Mouse (Mus musculus) G1E (cell line): ENCODE results near the gene Mum1l1. TPM values are rescaled to one million over a fixed set of nuclear protein-coding genes. Genes with fewer than 3 reads are reported as not detected.
"Not testable (repeated sequence)": the region's sequence is repeated elsewhere in the genome, so short reads cannot be mapped to it uniquely, and the experiment has no call there.

Experiments used
- ATAC-seq: 2 replicates; pipeline ENCODE4 v1.8.0; 2016; ENCODE audit warnings: mild to moderate bottlenecking; ENCODE audit not compliant: insufficient number of reproducible peaks, poor library complexity, low FRiP score, severe bottlenecking; ENCODE audit errors: extremely low read depth
- DNase-seq: peaks from one replicate; pipeline ENCODE4 v3.0.0; 2012; ENCODE audit warnings: low spot score
- H3K27me3 ChIP-seq: 2 replicates; pipeline ENCODE4 v1.6.1; 2012; ENCODE audit warnings: mild to moderate bottlenecking, low read length, inconsistent platforms; ENCODE audit not compliant: insufficient read depth
- H3K36me3 ChIP-seq: replicated peaks from 2 replicates; pipeline ENCODE3; 2012; ENCODE audit warnings: mild to moderate bottlenecking, inconsistent platforms
- H3K4me1 ChIP-seq: 2 replicates; pipeline ENCODE4 v1.6.1; 2012; ENCODE audit warnings: low read depth, low read length, inconsistent platforms, mixed read lengths; ENCODE audit not compliant: insufficient read depth
- H3K4me3 ChIP-seq: 2 replicates; pipeline ENCODE4 v1.5.1; 2012; ENCODE audit warnings: low read depth, mild to moderate bottlenecking, inconsistent platforms, low read length, moderate library complexity, mixed read lengths
- H3K9me3 ChIP-seq: replicated peaks from 2 replicates; pipeline ENCODE4 v1.6.1; 2012; ENCODE audit warnings: inconsistent platforms
- CTCF ChIP-seq: IDR thresholded peaks from 2 replicates; pipeline ENCODE4 v1.5.1; 2012; ENCODE audit warnings: low read depth, low read length, inconsistent platforms, mixed read lengths
- GATA1 ChIP-seq: IDR thresholded peaks from 2 replicates; pipeline ENCODE4 v1.6.1; 2012; ENCODE audit warnings: borderline replicate concordance, low read length, inconsistent platforms, mixed read lengths
- GATA2 ChIP-seq: IDR thresholded peaks from 2 replicates; pipeline ENCODE4 v1.6.1; 2012; ENCODE audit warnings: low read depth, low read length, inconsistent platforms, borderline replicate concordance
- POLR2AphosphoS5 ChIP-seq: IDR thresholded peaks from 2 replicates; pipeline ENCODE4 v1.6.1; 2012; ENCODE audit warnings: low read depth, low read length, inconsistent platforms; ENCODE audit not compliant: insufficient replicate concordance
- TAL1 ChIP-seq: conservative IDR thresholded peaks from 2 replicates; pipeline ENCODE4 v1.6.1; 2012; ENCODE audit warnings: low read depth, low read length, inconsistent platforms, mixed read lengths
- polyA plus RNA-seq: library from polyadenylated mRNA; stranded (reverse); fragments of >175 nt; gene quantifications from 2 replicates; pipeline ENCODE4 v1.2.3, GENCODE M21; 2012
- total RNA-seq, 2 experiments: library from RNA; stranded (forward) in 1 of 2; stranded (reverse) in 1 of 2; fragments of 200-1000 nt in 1 of 2; fragments of >200 nt in 1 of 2; fragmentation: Nextera tagmentation in 1 of 2; gene quantifications; 2 replicates each; pipeline ENCODE4 v1.2.3; 2014 to 2017

The Mum1l1 gene
- not detected in 2 replicates for total RNA-seq (2014; fragmentation: Nextera tagmentation)
- total RNA-seq (2017), result not detected in 2 replicates
- polyA plus RNA-seq, result not detected in 2 replicates

- DNase-seq (no peak), ATAC-seq (no peak)
- Histone ChIP-seq H3K4me1 (no peaks in the 10 kb centered on the region), H3K36me3 (no peaks in the 10 kb centered on the region), H3K9me3 (no peaks in the 10 kb centered on the region), H3K4me3 (no peak within 1 kb of the TSS), H3K27me3 (no peaks in the 10 kb centered on the region)
- TF ChIP-seq GATA1 (no peak), GATA2 (no peak)
Measured at GRCm38 (mm10) chrX:139209829-139210225, at the start of gene Mum1l1. TSS of gene Mum1l1 (plus strand) at chrX:139210042.

GRCm38 (mm10) chrX:139178928-139179327 lies 30.9 kb upstream of the Mum1l1 start, which contains the start of gene 4933428M09Rik:
TSS of gene 4933428M09Rik (plus strand) at chrX:139179228.
- no peak for ATAC-seq
- Histone ChIP-seq H3K4me3 (no peak within 1 kb of the TSS), H3K4me1 (no peaks in the 10 kb centered on the region), H3K9me3 (no peaks in the 10 kb centered on the region), H3K27me3 (no peaks in the 10 kb centered on the region), H3K36me3 (no peaks in the 10 kb centered on the region)
- no peak for DNase-seq
- TF ChIP-seq GATA2, result no peak
- no peak for TF ChIP-seq POLR2AphosphoS5
- TF ChIP-seq CTCF, result no peak

GRCm38 (mm10) chrX:139191506-139191905 lies 18.3 kb upstream of the Mum1l1 start:
- H3K9me3 ChIP-seq, DNase-seq, H3K4me1 ChIP-seq, H3K36me3 ChIP-seq, ATAC-seq, H3K27me3 ChIP-seq, H3K4me3 ChIP-seq: not testable (repeated sequence)

GRCm38 (mm10) chrX:139194572-139195279 lies 15.1 kb upstream of the Mum1l1 start:
- Histone ChIP-seq H3K9me3 (no peaks in the 10 kb centered on the region), H3K4me1 (no peaks in the 10 kb centered on the region), H3K27me3 (no peaks in the 10 kb centered on the region), H3K4me3 (no peak overlapping the region), H3K36me3 (no peaks in the 10 kb centered on the region)
- ATAC-seq (no peak), DNase-seq (no peak)
- TF ChIP-seq GATA2, result no peak
- TF ChIP-seq TAL1, result no peak
- no peak for TF ChIP-seq CTCF
- no peak for TF ChIP-seq GATA1
- TF ChIP-seq POLR2AphosphoS5, result no peak

GRCm38 (mm10) chrX:139209191-139209828 lies 532 bp upstream of the Mum1l1 start:
- not testable (repeated sequence) for H3K4me1 ChIP-seq, H3K36me3 ChIP-seq, H3K9me3 ChIP-seq, H3K4me3 ChIP-seq, ATAC-seq, H3K27me3 ChIP-seq, DNase-seq

GRCm38 (mm10) chrX:139214765-139215164 lies 4.9 kb downstream of the Mum1l1 start:
- no peak for DNase-seq
- no peak for TF ChIP-seq POLR2AphosphoS5
- no peak for TF ChIP-seq GATA2
- TF ChIP-seq CTCF, result no peak
- no peak for TF ChIP-seq TAL1
- TF ChIP-seq GATA1, result no peak
- no peak for ATAC-seq

GRCm38 (mm10) chrX:139216409-139216808 lies 6.6 kb downstream of the Mum1l1 start:
- Histone ChIP-seq H3K27me3 (no peaks in the 10 kb centered on the region), H3K4me1 (no peaks in the 10 kb centered on the region), H3K36me3 (no peaks in the 10 kb centered on the region), H3K4me3 (no peak overlapping the region), H3K9me3 (no peaks in the 10 kb centered on the region)
- no peak for ATAC-seq
- TF ChIP-seq GATA1 (no peak), CTCF (no peak), GATA2 (no peak), TAL1 (no peak)
- DNase-seq, result no peak

More at GRCm38 (mm10) chrX:139214765-139215164, 4.9 kb downstream of the Mum1l1 start:
- no peaks in the 10 kb centered on the region for H3K9me3 ChIP-seq
- H3K4me1 ChIP-seq, result no peaks in the 10 kb centered on the region
- no peaks in the 10 kb centered on the region for H3K27me3 ChIP-seq
- H3K4me3 ChIP-seq, result no peak overlapping the region
- H3K36me3 ChIP-seq, result no peaks in the 10 kb centered on the region
